Mouse (Mus musculus) embryonic fibroblast, embryonic 13.5 days (primary cell): Measurements from ENCODE around the gene Mybpc2.

ENCODE experiments used
- CTCF ChIP-seq: IDR thresholded peaks from 2 replicates; pipeline ENCODE4 v1.5.1; 2011; ENCODE audit warnings: mild to moderate bottlenecking, control low read depth, low read length, moderate library complexity, borderline replicate concordance; ENCODE audit not compliant: insufficient read depth
- POLR2A ChIP-seq: IDR thresholded peaks from 2 replicates; pipeline ENCODE4 v1.6.1; 2011; ENCODE audit warnings: low read depth, mild to moderate bottlenecking, control low read depth, low read length, moderate library complexity

- TF ChIP-seq POLR2A (no peak), CTCF (no peak)
Observed at GRCm38 (mm10) chr7:44570989-44571388, 46.5 kb upstream of the Mybpc2 start.
